Mouse (Mus musculus) myocyte (in vitro differentiated cells): Measurements from ENCODE around the gene Vmo1. TPM values are rescaled to one million over a fixed set of nuclear protein-coding genes. Genes with fewer than 3 reads are reported as not detected.
"Not testable (repeated sequence)": the region's sequence is repeated elsewhere in the genome, so short reads cannot be mapped to it uniquely, and the experiment has no call there.

ENCODE experiments used
- H3K27me3 ChIP-seq: one replicate; pipeline ENCODE4 v1.6.1; 2011; ENCODE audit not compliant: control insufficient read depth, insufficient read depth, insufficient read length
- H3K36me3 ChIP-seq: one replicate; pipeline ENCODE4 v1.6.1; 2011; ENCODE audit not compliant: control insufficient read depth, insufficient read depth
- H3K4me2 ChIP-seq: one replicate; pipeline ENCODE4 v1.6.1; 2011; ENCODE audit warnings: low read depth, control low read depth
- H3K4me3 ChIP-seq: one replicate; pipeline ENCODE4 v1.5.1; 2011; ENCODE audit warnings: mild to moderate bottlenecking, control low read depth, moderate library complexity
- H3K79me2 ChIP-seq: one replicate; pipeline ENCODE4 v1.6.1; 2011; ENCODE audit not compliant: control insufficient read depth, insufficient read depth
- H3ac ChIP-seq: one replicate; pipeline ENCODE4 v1.6.1; 2011; ENCODE audit not compliant: control insufficient read depth, insufficient read length
- CEBPB ChIP-seq: IDR thresholded peaks from 2 replicates; pipeline ENCODE4 v1.6.1; 2011; ENCODE audit warnings: mild to moderate bottlenecking, moderate library complexity; ENCODE audit not compliant: poor library complexity, insufficient read depth, severe bottlenecking
- E2F4 ChIP-seq: IDR thresholded peaks from one replicate; pipeline ENCODE4 v1.6.1; 2011; ENCODE audit warnings: mild to moderate bottlenecking, control low read depth, moderate library complexity; ENCODE audit not compliant: insufficient read depth
- MAX ChIP-seq: IDR thresholded peaks from one replicate; pipeline ENCODE4 v1.6.1; 2011; ENCODE audit warnings: low read depth, mild to moderate bottlenecking, control low read depth
- MYOD1 ChIP-seq, 3 experiments: IDR thresholded peaks; one replicate each; pipeline ENCODE4 v1.6.1; 2011; ENCODE audit warnings: control low read depth in 2 of 3, low read depth in 2 of 3, mild to moderate bottlenecking in 2 of 3, moderate library complexity in 1 of 3; ENCODE audit not compliant: insufficient read length in 2 of 3, control insufficient read depth in 1 of 3
- MYOG ChIP-seq, 3 experiments: IDR thresholded peaks; one replicate each; pipeline ENCODE4 v1.6.1; 2011; ENCODE audit warnings: control low read depth in 2 of 3, low read depth in 2 of 3, mild to moderate bottlenecking in 2 of 3; ENCODE audit not compliant: insufficient read length in 2 of 3, control insufficient read depth in 1 of 3, insufficient read depth in 1 of 3
- POLR2A ChIP-seq: IDR thresholded peaks from one replicate; pipeline ENCODE4 v1.6.1; 2011; ENCODE audit warnings: low read depth, mild to moderate bottlenecking, control low read depth, moderate library complexity; ENCODE audit not compliant: insufficient read length
- POLR2AphosphoS2 ChIP-seq: IDR thresholded peaks from one replicate; pipeline ENCODE4 v1.6.1; 2011; ENCODE audit warnings: low read depth, control low read depth; ENCODE audit not compliant: insufficient read length
- REST ChIP-seq: IDR thresholded peaks from one replicate; pipeline ENCODE4 v1.6.1; 2011; ENCODE audit warnings: mild to moderate bottlenecking, control low read depth, moderate library complexity; ENCODE audit not compliant: insufficient read depth, insufficient read length
- SRF ChIP-seq: IDR thresholded peaks from one replicate; pipeline ENCODE4 v1.6.1; 2011; ENCODE audit warnings: low read depth; ENCODE audit not compliant: control insufficient read depth, insufficient read length
- TCF12 ChIP-seq: IDR thresholded peaks from one replicate; pipeline ENCODE4 v1.6.1; 2011; ENCODE audit warnings: mild to moderate bottlenecking, control low read depth; ENCODE audit not compliant: poor library complexity, insufficient read depth, severe bottlenecking
- TCF3 ChIP-seq: IDR thresholded peaks from one replicate; pipeline ENCODE4 v1.6.1; 2011; ENCODE audit warnings: low read depth, control low read depth; ENCODE audit not compliant: insufficient read length
- USF1 ChIP-seq: IDR thresholded peaks from one replicate; pipeline ENCODE4 v1.6.1; 2011; ENCODE audit warnings: low read depth, mild to moderate bottlenecking, control low read depth, moderate library complexity
- polyA plus RNA-seq: library from polyadenylated mRNA; unstranded; fragments of >200 nt; fragmentation: generic; extraction: Trizol; gene quantifications from one replicate; pipeline ENCODE4 v1.2.1, GENCODE M21; 2012; ENCODE audit warnings: missing spikeins

Vmo1 gene
- polyA plus RNA-seq, 1 experiment = not detected

DNA sequence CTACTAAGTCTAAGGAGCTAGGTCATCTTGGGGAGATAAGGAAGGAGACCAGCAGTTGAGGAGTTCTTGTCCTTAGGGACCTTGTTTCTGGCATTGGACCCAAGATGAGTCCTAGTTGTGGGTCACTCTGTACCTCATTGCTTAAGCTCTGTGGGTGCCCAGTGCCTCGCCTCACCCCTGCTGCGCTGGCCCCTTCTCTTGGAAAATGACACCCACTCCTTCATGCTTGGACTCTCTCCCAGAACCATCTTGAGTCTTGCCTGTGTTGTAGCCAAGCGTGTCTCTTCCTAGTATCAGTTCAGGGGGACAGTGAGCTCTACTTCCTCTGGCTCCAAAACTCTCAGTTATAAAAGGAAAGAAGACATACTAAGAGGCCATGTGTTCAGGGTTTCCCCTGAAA lies 25.3 kb downstream of the Vmo1 start:
- Histone ChIP-seq H3K36me3 (no peaks in the 10 kb centered on the region), H3K4me3 (no peak overlapping the region), H3K4me2 (no peak overlapping the region), H3K79me2 (no peaks in the 10 kb centered on the region), H3ac (no peak overlapping the region), H3K27me3 (no peaks in the 10 kb centered on the region)
- TF ChIP-seq CEBPB (no peak), POLR2A (no peak)

DNA sequence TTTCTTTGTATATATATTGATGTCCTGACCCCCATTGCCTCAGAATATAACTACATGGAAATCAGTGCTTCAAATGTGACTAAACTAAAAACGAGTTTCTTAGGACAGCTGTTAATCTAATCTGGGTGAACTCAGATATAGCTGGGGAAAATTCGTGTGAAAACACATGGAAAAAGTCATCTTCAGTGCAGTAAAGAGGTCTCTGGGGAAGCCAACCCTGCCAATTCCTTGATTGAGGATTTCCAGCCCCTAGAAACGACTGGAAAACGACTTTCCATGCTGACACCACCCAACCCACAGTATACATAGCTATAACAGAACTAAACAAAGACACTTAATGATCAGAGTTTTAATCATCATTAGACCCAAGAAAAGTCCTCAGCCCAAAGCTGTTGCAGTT lies 26.6 kb downstream of the Vmo1 start:
- Histone ChIP-seq H3K4me2 (no peak overlapping the region), H3K27me3 (no peaks in the 10 kb centered on the region)
- TF ChIP-seq TCF12 (no peak), CEBPB (no peak), POLR2AphosphoS2 (no peak), POLR2A (no peak), SRF (no peak), MYOG (IDR thresholded peaks at IDR 0.05; ENCODE audit: control insufficient read depth in 1 of 3, insufficient read depth in 1 of 3, insufficient read length in 2 of 3, low read depth in 2 of 3) (no peak), USF1 (no peak), MYOD1 (IDR thresholded peaks at IDR 0.05; ENCODE audit: control insufficient read depth in 1 of 3, insufficient read length in 2 of 3, low read depth in 2 of 3) (no peak), E2F4 (no peak), TCF3 (no peak), REST (no peak), MAX (no peak)

DNA sequence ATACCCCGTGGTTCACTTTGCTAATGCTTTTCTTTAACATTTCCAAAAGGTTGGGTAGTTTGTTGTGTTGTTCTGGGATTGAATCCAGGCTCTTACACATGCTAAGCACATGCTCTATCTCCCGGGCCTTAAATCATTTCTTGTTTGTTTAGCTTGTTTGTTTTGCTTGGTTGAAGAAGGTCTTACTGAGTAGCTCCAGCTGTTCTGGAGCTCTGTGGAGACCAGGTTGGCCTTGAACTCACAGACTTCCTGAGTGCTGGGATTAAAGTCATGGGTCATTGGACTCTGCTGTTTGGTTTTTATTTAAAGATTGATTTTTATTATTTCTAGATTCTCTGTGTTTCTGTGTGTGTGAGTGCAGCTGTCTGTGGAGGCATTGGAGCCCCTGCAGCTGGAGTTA lies 28.9 kb downstream of the Vmo1 start:
- TF ChIP-seq MAX (no peak), TCF3 (no peak), MYOD1 (IDR thresholded peaks at IDR 0.05; ENCODE audit: control insufficient read depth in 1 of 3, insufficient read length in 2 of 3, low read depth in 2 of 3) (no peak), E2F4 (no peak), REST (no peak), SRF (no peak), USF1 (no peak), CEBPB (no peak), TCF12 (no peak), POLR2A (no peak), MYOG (IDR thresholded peaks at IDR 0.05; ENCODE audit: control insufficient read depth in 1 of 3, insufficient read depth in 1 of 3, insufficient read length in 2 of 3, low read depth in 2 of 3) (no peak), POLR2AphosphoS2 (no peak)
- H3ac ChIP-seq = no peak overlapping the region
- H3K4me3 ChIP-seq = no peak overlapping the region
- no peaks in the 10 kb centered on the region for H3K36me3 ChIP-seq
- H3K27me3 ChIP-seq = no peaks in the 10 kb centered on the region
- no peaks in the 10 kb centered on the region for H3K79me2 ChIP-seq
- no peak overlapping the region for H3K4me2 ChIP-seq

More for the DNA sequence above, 26.6 kb downstream of the Vmo1 start:
- no peaks in the 10 kb centered on the region for H3K36me3 ChIP-seq
- H3K4me3 ChIP-seq = no peak overlapping the region
- H3K79me2 ChIP-seq = no peaks in the 10 kb centered on the region
- H3ac ChIP-seq = no peak overlapping the region

- H3K36me3 ChIP-seq = no peaks in the 10 kb centered on the region
- no peak overlapping the region for H3ac ChIP-seq
- no peak overlapping the region for H3K4me3 ChIP-seq
- H3K4me2 ChIP-seq = no peak overlapping the region
- H3K79me2 ChIP-seq = no peaks in the 10 kb centered on the region
- no peaks in the 10 kb centered on the region for H3K27me3 ChIP-seq
- TF ChIP-seq SRF (no peak), TCF3 (no peak), TCF12 (no peak)
Observed at GRCm38 (mm10) chr11:70474872-70475534, 39.4 kb downstream of the Vmo1 start.

GRCm38 (mm10) chr11:70473291-70473690 lies 41.1 kb downstream of the Vmo1 start:
- not testable (repeated sequence) for H3K79me2 ChIP-seq, H3K27me3 ChIP-seq, H3K4me3 ChIP-seq, H3ac ChIP-seq, H3K36me3 ChIP-seq, H3K4me2 ChIP-seq

GRCm38 (mm10) chr11:70472716-70473115 lies 41.7 kb downstream of the Vmo1 start:
- Histone ChIP-seq H3K27me3 (no peaks in the 10 kb centered on the region), H3K79me2 (no peaks in the 10 kb centered on the region), H3K4me3 (no peak overlapping the region), H3K4me2 (no peak overlapping the region), H3K36me3 (no peaks in the 10 kb centered on the region), H3ac (no peak overlapping the region)
- TF ChIP-seq REST (no peak), TCF12 (no peak), SRF (no peak), MYOD1 (IDR thresholded peaks at IDR 0.05; ENCODE audit: control insufficient read depth in 1 of 3, insufficient read length in 2 of 3, low read depth in 2 of 3) (no peak), CEBPB (no peak), MYOG (IDR thresholded peaks at IDR 0.05; ENCODE audit: control insufficient read depth in 1 of 3, insufficient read depth in 1 of 3, insufficient read length in 2 of 3, low read depth in 2 of 3) (no peak), USF1 (no peak), MAX (no peak), POLR2AphosphoS2 (no peak), TCF3 (no peak), E2F4 (no peak)
